Mouse (Mus musculus): ENCODE data around the gene Pan3.
"Not testable (repeated sequence)": the region's sequence is repeated elsewhere in the genome, so short reads cannot be mapped to it uniquely, and the experiment has no call there.

Gene Pan3

DNA sequence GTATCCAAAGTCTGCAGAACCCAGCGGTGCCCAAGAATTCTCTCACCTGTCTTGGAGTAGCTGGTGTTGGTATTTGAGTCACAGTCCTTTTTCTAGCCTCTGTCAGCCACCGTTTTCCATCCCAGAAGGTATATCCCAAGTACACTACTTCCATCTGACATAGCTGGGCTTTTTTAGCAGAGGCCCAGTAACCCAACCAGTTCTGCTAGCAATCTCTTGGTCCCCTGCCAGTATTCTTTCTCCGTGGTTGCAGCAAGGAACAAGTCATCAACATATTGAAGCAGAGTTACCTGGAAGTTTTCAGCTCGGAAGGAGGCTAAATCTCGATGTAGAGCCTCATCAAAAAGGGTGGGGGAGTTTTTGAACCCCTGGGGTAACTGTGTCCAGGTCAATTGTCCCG, 127.7 kb downstream of the Pan3 start:
- in situ Hi-C loops (cut with MboI): not testable (repeated sequence)

GRCm38 (mm10) chr5:147563511-147564139, 133.7 kb downstream of the Pan3 start:
- in situ Hi-C loops (cut with MboI): no loop called here

GRCm38 (mm10) chr5:147564140-147564590, 134.2 kb downstream of the Pan3 start:
- in situ Hi-C loops (cut with MboI): no loop called here

- in situ Hi-C loops (cut with MboI): no loop called here
Observed at GRCm38 (mm10) chr5:147565444-147565843, 135.5 kb downstream of the Pan3 start.

DNA sequence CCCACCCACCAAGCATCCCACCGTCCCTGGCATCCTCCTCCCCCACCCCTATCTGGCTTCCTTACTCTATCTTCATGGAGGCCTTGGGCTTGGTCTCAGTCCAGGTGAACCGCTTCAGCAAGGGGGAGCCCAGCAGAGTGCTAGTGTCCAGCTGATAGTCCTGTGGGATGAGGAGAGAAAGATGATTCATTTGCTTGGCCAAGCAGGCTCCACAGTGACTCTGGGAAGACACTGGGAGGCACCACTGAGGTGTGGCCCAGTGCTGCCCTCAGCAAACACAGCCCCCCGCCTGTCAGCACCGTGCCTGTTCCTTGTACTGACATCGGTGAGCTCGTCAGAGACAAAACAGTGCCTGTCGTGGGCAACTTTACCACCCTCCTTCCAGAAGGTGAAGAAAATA, 136.4 kb downstream of the Pan3 start:
- in situ Hi-C loops (cut with MboI): no loop called here

DNA sequence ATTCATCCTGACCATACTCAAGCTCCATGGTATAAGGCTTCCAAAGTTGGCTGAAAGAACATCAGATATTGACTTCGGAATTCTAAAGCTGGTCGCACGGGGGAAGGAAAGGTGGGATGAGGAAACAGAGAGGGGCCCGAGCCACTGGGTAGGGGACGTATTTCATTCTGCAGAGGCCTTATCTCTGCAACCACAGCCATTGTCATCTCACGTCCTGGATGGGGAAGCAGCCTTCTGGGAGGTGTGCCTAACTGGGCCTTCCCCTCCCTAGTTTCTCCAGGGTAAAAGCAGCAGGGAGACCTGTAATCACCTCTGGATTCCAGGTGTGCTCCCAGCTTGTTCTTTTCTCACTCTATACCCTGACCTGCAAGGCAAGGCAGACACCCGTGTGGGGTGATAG, 142.7 kb downstream of the Pan3 start:
- in situ Hi-C loops (cut with MboI): no loop called here

DNA sequence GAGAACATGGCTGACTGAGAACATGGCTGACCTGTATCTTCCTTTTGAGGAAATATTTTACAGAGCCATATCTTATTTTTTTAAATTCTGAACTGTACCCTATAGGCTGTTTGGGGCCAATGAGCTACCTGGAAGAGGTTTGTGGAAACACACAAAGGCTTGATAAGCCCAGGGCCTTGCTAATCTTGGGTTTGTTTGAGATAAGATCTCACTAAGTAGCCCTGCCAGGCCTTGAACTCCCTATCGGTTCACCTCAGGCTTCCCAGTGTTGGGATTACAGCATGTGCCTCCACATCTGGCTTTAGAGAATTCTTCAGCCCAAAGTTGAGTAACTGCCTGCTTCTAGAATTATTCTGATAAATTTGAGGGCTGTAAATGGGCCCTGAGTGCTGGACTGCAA, 143.6 kb downstream of the Pan3 start:
- in situ Hi-C loops (cut with MboI): no loop called here

GRCm38 (mm10) chr5:147574517-147574916, 144.6 kb downstream of the Pan3 start:
- in situ Hi-C loops (cut with MboI): no loop called here

- in situ Hi-C loops (cut with MboI): no loop called here
Observed at GRCm38 (mm10) chr5:147577003-147577402, 147.0 kb downstream of the Pan3 start.

DNA sequence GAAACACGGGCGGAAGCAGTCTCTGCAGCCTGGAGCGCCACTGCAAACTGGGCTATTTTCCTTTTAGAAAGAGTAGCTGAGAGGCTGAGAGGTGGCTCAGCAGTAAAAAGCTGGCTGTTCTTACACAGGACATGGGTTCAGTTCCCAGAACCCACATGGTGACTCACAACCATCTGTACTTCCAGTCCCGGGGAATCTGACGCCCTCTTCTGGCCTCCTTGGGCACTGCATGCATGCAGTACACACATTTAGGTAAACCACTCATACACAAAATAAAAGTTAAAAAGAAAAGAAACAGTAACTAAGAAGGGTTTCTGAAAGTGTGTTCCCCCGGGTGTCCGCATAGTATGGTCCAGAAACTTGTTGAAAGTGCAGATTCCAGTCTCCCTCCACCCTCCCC, 149.2 kb downstream of the Pan3 start:
- in situ Hi-C loops (cut with MboI): no loop called here

DNA sequence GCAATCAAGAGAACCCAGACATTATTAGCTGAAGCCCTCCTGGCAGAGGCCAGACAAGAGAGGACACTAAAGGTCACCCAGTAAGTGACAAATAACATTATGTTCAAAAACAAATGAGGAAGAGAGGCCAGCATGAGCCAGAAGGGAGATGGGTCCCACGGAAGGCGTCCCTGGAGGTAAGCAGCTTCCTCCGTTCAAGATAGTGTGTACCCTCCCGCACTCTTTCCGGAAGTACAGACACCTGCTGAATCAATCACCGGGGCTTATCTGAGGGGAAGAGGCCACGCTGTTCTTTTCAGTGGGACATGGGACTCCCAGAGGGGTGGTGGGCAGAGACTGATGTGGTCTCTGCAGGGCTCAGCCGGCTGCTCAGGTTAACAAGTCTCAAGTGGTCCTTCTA, 149.7 kb downstream of the Pan3 start:
- in situ Hi-C loops (cut with MboI): no loop called here

- in situ Hi-C loops (cut with MboI): no loop called here
Observed at GRCm38 (mm10) chr5:147580181-147580580, 150.2 kb downstream of the Pan3 start.

- in situ Hi-C loops (cut with MboI): no loop called here
Observed at GRCm38 (mm10) chr5:147583702-147584298, 153.8 kb downstream of the Pan3 start.

- in situ Hi-C loops (cut with MboI): no loop called here
Observed at GRCm38 (mm10) chr5:147584648-147585047, 154.7 kb downstream of the Pan3 start.

- in situ Hi-C loops (cut with MboI): no loop called here
Observed at GRCm38 (mm10) chr5:147585070-147585469, 155.1 kb downstream of the Pan3 start.

DNA sequence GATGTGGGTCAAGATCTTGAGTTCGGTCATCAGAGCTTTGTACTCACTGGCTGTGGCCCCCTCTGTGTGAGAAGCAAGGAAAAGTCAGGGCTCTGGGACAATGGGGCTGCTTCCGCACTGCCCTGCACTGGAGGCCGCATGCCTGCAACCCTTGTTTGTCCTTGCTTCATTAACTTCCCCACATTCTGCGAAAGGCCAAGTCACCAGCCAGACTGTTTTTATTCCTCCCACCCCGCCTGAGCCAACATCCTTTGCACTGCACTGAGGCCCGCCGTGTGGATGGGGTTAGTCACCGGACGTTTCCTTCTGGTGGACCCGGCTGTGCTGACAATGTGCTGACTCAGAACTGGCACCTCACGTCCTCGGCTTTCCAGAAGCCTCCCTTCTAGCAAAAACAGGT, 159.9 kb downstream of the Pan3 start:
- in situ Hi-C loops (cut with MboI): no loop called here

DNA sequence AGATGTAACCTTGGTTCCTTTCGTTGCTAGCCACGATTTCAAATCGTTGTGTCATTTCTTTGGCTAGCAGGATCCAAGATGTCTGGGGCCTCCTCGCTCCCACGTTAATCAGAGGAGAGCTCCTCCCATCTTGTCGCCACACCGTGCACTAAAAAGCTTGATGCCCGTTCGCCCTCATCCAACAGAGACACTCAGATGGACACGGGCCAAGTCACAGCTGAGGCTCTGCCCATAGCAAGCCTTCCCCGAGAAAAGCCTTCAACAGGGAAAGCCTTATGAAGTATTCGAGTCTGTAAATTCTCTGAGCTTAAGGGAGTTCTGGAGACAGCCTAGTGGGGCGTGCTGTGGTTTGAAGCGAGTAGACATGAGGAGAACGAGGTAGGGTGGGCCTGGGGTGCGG, 167.9 kb downstream of the Pan3 start:
- in situ Hi-C loops (cut with MboI): no loop called here
